Mouse (Mus musculus) midbrain, postnatal 0 days (tissue): ENCODE data around the gene Uba2. TPM values are rescaled to one million over a fixed set of nuclear protein-coding genes. Genes with fewer than 3 reads are reported as not detected.

ENCODE experiments used
- ATAC-seq: fragments of 200-750 bp; cut with Nextera tagmentation; 2 replicates; pipeline ENCODE4 v1.8.0; 2017; ENCODE audit warnings: moderate number of reproducible peaks, mild to moderate bottlenecking, moderate TSS enrichment, moderate library complexity; ENCODE audit not compliant: low FRiP score
- DNase-seq: peaks from one replicate; pipeline ENCODE4 v3.0.0-alpha.2; 2015; ENCODE audit warnings: low spot score
- H3K27ac ChIP-seq: fragments of 300-500 bp; sonication (generic); 2 replicates; pipeline ENCODE4 v1.5.1; 2014; ENCODE audit warnings: low read depth, mild to moderate bottlenecking, low read length, mixed read lengths
- H3K27me3 ChIP-seq: fragments of 300-500 bp; sonication (generic); 2 replicates; pipeline ENCODE4 v1.6.1; 2014; ENCODE audit warnings: low read length, control low read depth, mixed read lengths; ENCODE audit not compliant: insufficient read depth
- H3K36me3 ChIP-seq: fragments of 300-500 bp; sonication (generic); 2 replicates; pipeline ENCODE4 v1.6.1; 2014; ENCODE audit warnings: low read length, control low read depth, mixed read lengths; ENCODE audit not compliant: insufficient read depth
- H3K4me1 ChIP-seq: fragments of 300-500 bp; sonication (generic); 2 replicates; pipeline ENCODE4 v1.6.1; 2014; ENCODE audit warnings: mild to moderate bottlenecking, control low read depth, antibody characterized with exemption, low read length, mixed read lengths; ENCODE audit not compliant: insufficient read depth
- H3K4me2 ChIP-seq: fragments of 300-500 bp; sonication (generic); 2 replicates; pipeline ENCODE4 v1.6.1; 2014; ENCODE audit warnings: low read depth, mild to moderate bottlenecking, low read length, mixed read lengths; ENCODE audit not compliant: poor library complexity, severe bottlenecking
- H3K4me3 ChIP-seq: fragments of 300-500 bp; sonication (generic); 2 replicates; pipeline ENCODE4 v1.5.1; 2014; ENCODE audit warnings: low read depth, mild to moderate bottlenecking, low read length, moderate library complexity
- H3K9ac ChIP-seq: fragments of 300-500 bp; sonication (generic); replicated peaks from 2 replicates; pipeline ENCODE4 v1.6.1; 2014; ENCODE audit warnings: mild to moderate bottlenecking, low read length, moderate library complexity, mixed read lengths; ENCODE audit not compliant: poor library complexity, severe bottlenecking
- H3K9me3 ChIP-seq: fragments of 300-500 bp; sonication (generic); 2 replicates; pipeline ENCODE4 v1.6.1; 2016; ENCODE audit warnings: low read length, control low read depth
- CTCF ChIP-seq: IDR thresholded peaks from 2 replicates; pipeline ENCODE4 v1.5.1; 2016; ENCODE audit warnings: antibody characterized with exemption, mild to moderate bottlenecking
- WGBS: fragments of 180-500 bp; shearing (Covaris S2); extraction: QIAGEN DNeasy Blood & Tissue Kit; methylation state at CpG from one replicate; pipeline ENCODE4 v1.1.7; 2014; 5-methylcytosine and 5-hydroxymethylcytosine counted together
- polyA plus RNA-seq: library from polyadenylated mRNA; unstranded; fragments of >200 nt; fragmentation: Nextera tagmentation; extraction: Ambion mirVana; gene quantifications from 2 replicates; pipeline ENCODE4 v1.2.1, GENCODE M21; 2015
- total RNA-seq: library from RNA; depleted of rRNA; stranded (reverse); fragments of >200 nt; gene quantifications from 2 replicates; pipeline ENCODE4 v1.2.3, GENCODE M21; 2014; rRNA removed

Uba2 gene
- total and polyA plus RNA-seq, 2 experiments from 2014 or later: 120 to 142 TPM

GRCm38 (mm10) chr7:34094911-34095481 lies 74.4 kb downstream of the Uba2 start, which contains the start of gene Scgb1b30:
Gene Scgb1b30 (plus strand): TSS chr7:34095431.
- Histone ChIP-seq H3K27me3 (no peaks in the 10 kb centered on the region), H3K4me3 (no peak within 1 kb of the TSS), H3K9me3 (peaks cover 3% of the 10 kb centered on the region; the same call in 1 of the 2 replicates), H3K4me2 (no peak within 1 kb of the TSS), H3K4me1 (no peaks in the 10 kb centered on the region), H3K27ac (no peak within 1 kb of the TSS), H3K9ac (no peak within 1 kb of the TSS), H3K36me3 (no peaks in the 10 kb centered on the region)
- ATAC-seq: no peak
- no peak for DNase-seq
- 76% methylated on average over 3 of the region's 3 CpGs for WGBS
- TF ChIP-seq CTCF: no peak

Other genes with a start within 250 kb of the Uba2 start
- not detected in 2 replicates for gene Scgb2b26, start 224.6 kb downstream of the Uba2 start, total RNA-seq
- gene Scgb2b26, start 224.6 kb downstream of the Uba2 start, polyA plus RNA-seq: not detected in 2 replicates
- not detected in 2 replicates for gene Scgb2b27, start 155.7 kb downstream of the Uba2 start, total RNA-seq
- not detected in 2 replicates for gene Scgb2b27, start 155.7 kb downstream of the Uba2 start, polyA plus RNA-seq
- not detected in 2 replicates for gene Scgb1b27, start 148.1 kb downstream of the Uba2 start, total RNA-seq
- not detected in 2 replicates for gene Scgb1b27, start 148.1 kb downstream of the Uba2 start, polyA plus RNA-seq
- not detected in 2 replicates for gene Scgb1b30, start 74.2 kb downstream of the Uba2 start, total RNA-seq
- not detected in 2 replicates for gene Scgb1b30, start 74.2 kb downstream of the Uba2 start, polyA plus RNA-seq
- gene Wtip, start 36.3 kb downstream of the Uba2 start, total RNA-seq: 31.0 and 37.2 TPM in 2 replicates
- 2.1 and 2.5 TPM in 2 replicates for gene Wtip, start 36.3 kb downstream of the Uba2 start, polyA plus RNA-seq
- gene Pdcd2l, start 27.1 kb upstream of the Uba2 start, total RNA-seq: 35.0 and 39.7 TPM in 2 replicates
- 64.4 and 68.0 TPM in 2 replicates for gene Pdcd2l, start 27.1 kb upstream of the Uba2 start, polyA plus RNA-seq
- 300 and 325 TPM in 2 replicates for gene Gpi1, start 60.7 kb upstream of the Uba2 start, total RNA-seq
- 357 and 374 TPM in 2 replicates for gene Gpi1, start 60.7 kb upstream of the Uba2 start, polyA plus RNA-seq
- gene Gm6096, start 81.4 kb upstream of the Uba2 start, total RNA-seq: not detected in 2 replicates
- not detected in 2 replicates for gene Gm6096, start 81.4 kb upstream of the Uba2 start, polyA plus RNA-seq
- gene 4931406P16Rik, start 144.0 kb upstream of the Uba2 start, total RNA-seq: 76.2 and 78.3 TPM in 2 replicates
- gene 4931406P16Rik, start 144.0 kb upstream of the Uba2 start, polyA plus RNA-seq: 26.4 and 33.6 TPM in 2 replicates
- gene Lsm14a, start 223.7 kb upstream of the Uba2 start, total RNA-seq: 41.8 and 50.4 TPM in 2 replicates
- 35.6 and 39.0 TPM in 2 replicates for gene Lsm14a, start 223.7 kb upstream of the Uba2 start, polyA plus RNA-seq